Mouse (Mus musculus): ENCODE measurements at regions not wholly inside any gene's neighbourhood (a gene's known extent, or its start where the extent isn't known, plus 50 kb on each side); places are given as distances from the start of the nearest gene placed in this dataset.

DNA sequence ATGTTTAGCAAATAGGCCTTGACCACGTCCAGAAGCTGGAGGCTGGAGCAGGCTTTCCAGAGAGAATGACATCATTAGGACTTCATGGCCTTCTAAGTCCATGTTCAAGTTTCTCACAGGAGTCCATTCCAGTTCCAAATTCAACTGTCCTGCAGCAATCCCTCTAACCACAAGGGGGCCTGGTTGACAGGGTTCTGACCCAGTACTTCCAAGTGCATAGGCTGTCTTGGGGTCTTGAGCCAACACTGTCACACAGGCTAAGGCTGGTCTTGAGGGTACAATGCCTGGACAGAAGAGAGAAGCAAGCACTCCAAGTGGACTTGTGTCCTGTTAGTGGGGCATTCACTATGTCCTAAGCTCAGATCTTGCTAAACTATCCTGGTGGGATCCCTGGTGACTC lies 145.9 kb upstream of the Tmem45b start:
- no peak for ATAC-seq (ENCODE audit: low FRiP score)
- H3K9ac ChIP-seq (replicated peaks), result no peak overlapping the region
- 65% methylated on average over 1 of the region's 1 CpGs for WGBS

DNA sequence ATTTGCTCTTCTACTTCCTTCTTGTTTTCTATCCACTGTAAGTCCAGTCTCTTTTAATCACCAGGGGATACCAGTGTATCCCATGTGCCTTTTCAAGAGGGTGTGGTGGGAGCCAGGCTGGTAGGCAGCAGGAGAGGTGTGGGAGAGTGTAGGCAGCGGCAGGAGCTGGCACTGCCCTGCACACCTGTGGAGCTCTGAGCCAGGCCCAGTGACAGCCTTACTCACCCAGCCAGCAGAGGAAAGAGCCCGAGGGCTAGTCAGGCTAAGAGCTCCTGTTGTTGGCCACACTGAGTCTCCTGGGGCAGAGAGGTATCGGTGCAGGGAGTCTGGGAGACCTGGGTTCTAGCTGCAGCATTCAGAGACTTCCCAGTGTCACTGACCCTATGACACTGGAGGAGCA lies 145.5 kb upstream of the Tmem45b start:
- Histone ChIP-seq H3K36me3 (no peaks in the 10 kb centered on the region), H3K9me3 (replicated peaks) (no peaks in the 10 kb centered on the region), H3K27me3 (replicated peaks) (no peaks in the 10 kb centered on the region), H3K4me2 (no peak overlapping the region), H3K4me3 (replicated peaks) (no peak overlapping the region), H3K27ac (replicated peaks) (no peak overlapping the region), H3K9ac (replicated peaks) (no peak overlapping the region), H3K4me1 (no peaks in the 10 kb centered on the region)
- no peak for ATAC-seq (ENCODE audit: low FRiP score)
- WGBS, result 93% methylated on average over 3 of the region's 3 CpGs

More for the DNA sequence above, 145.9 kb upstream of the Tmem45b start:
- Histone ChIP-seq H3K36me3 (no peaks in the 10 kb centered on the region), H3K9me3 (replicated peaks) (no peaks in the 10 kb centered on the region), H3K4me3 (replicated peaks) (no peak overlapping the region), H3K4me2 (no peak overlapping the region), H3K27ac (replicated peaks) (no peak overlapping the region), H3K4me1 (no peaks in the 10 kb centered on the region), H3K27me3 (replicated peaks) (no peaks in the 10 kb centered on the region)

DNA sequence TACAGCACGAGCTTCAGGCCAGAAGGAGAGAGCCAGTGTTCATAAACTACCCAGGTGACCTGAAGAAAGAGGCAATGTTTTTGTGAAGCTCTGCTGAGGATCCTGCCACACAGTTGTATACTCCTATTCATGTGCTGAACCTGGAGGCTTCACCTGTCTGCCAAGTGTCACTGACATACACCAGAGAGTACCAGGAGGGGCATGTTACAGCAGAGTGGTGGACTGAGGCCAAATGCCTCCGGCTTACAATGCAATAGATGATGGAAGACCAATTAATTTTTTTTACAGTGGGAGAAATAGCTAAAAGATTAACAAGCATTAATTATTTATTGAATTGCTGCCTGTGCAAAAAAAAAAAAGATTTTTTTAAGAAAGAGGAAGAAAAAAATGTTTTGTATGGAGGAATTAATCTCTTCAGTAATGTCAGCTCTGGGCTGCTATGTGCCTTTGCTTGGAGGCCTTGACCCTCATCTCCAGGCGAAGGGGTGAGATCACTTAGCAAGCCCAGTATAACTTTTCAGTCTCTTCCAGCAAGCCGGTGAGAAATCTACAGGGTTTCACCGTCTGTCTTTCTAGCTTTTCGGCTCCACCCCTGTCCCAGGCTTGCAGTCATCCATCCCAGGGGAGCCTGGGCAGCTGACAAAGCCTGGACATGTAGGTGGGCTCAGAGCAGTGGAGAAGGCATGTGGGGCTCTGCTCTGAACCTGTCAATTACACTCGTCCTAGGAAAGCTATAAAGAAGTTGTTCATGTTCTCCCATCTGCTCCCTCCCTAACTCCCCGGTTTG lies 144.0 kb upstream of the Tmem45b start:
- no peak overlapping the region for H3K4me3 ChIP-seq (replicated peaks)
- no peak overlapping the region for H3K4me2 ChIP-seq
- no peaks in the 10 kb centered on the region for H3K36me3 ChIP-seq
- H3K9me3 ChIP-seq (replicated peaks), result no peaks in the 10 kb centered on the region
- H3K9ac ChIP-seq (replicated peaks), result no peak overlapping the region
- 75% methylated on average over 8 of the region's 8 CpGs for WGBS
- no peak for ATAC-seq (ENCODE audit: low FRiP score)
- H3K27ac ChIP-seq (replicated peaks), result no peak overlapping the region
- H3K4me1 ChIP-seq, result no peaks in the 10 kb centered on the region
- H3K27me3 ChIP-seq (replicated peaks), result no peaks in the 10 kb centered on the region

- H3K4me2 ChIP-seq, result no peak overlapping the region
- WGBS, result 92% methylated on average over 6 of the region's 6 CpGs
- no peak for ATAC-seq (ENCODE audit: low FRiP score)
- H3K4me1 ChIP-seq, result no peaks in the 10 kb centered on the region
- H3K9me3 ChIP-seq (replicated peaks), result no peaks in the 10 kb centered on the region
- no peaks in the 10 kb centered on the region for H3K36me3 ChIP-seq
- H3K27ac ChIP-seq (replicated peaks), result no peak overlapping the region
- no peak overlapping the region for H3K9ac ChIP-seq (replicated peaks)
- H3K27me3 ChIP-seq (replicated peaks), result no peaks in the 10 kb centered on the region
- no peak overlapping the region for H3K4me3 ChIP-seq (replicated peaks)
These were observed 142.7 kb upstream of the Tmem45b start for GRCm38 (mm10) chr9:31606936-31607335.

GRCm38 (mm10) chr9:31604497-31605090 lies 140.3 kb upstream of the Tmem45b start:
- Histone ChIP-seq H3K9ac (replicated peaks) (no peak overlapping the region), H3K9me3 (replicated peaks) (no peaks in the 10 kb centered on the region), H3K36me3 (no peaks in the 10 kb centered on the region), H3K4me1 (no peaks in the 10 kb centered on the region), H3K27ac (replicated peaks) (no peak overlapping the region), H3K27me3 (replicated peaks) (no peaks in the 10 kb centered on the region), H3K4me2 (no peak overlapping the region), H3K4me3 (replicated peaks) (no peak overlapping the region)
- WGBS, result 88% methylated on average over 6 of the region's 6 CpGs
- ATAC-seq (ENCODE audit: low FRiP score), result no peak

DNA sequence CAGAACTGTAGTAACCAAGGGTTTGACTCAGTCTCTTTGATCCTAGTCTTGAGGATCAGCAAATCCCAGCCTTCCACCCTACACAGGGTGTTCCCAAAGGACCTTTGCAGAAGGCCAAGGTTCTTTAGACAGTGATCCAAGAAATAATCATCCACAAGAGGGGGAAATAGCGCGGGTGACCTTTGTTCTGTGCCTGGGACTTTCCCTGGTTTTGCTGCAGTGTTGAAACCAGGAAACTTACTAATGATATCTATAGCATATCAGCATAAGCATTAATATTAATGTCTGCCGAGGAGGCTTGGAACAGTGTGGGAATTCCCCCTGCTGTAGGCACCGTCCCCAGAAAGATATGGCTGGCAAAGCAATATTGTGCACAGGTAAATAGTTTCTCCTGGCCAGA lies 138.4 kb upstream of the Tmem45b start:
- no peak overlapping the region for H3K4me2 ChIP-seq
- H3K27me3 ChIP-seq (replicated peaks), result no peaks in the 10 kb centered on the region
- ATAC-seq (ENCODE audit: low FRiP score), result no peak
- no peaks in the 10 kb centered on the region for H3K36me3 ChIP-seq
- H3K4me1 ChIP-seq, result no peaks in the 10 kb centered on the region
- 93% methylated on average over 4 of the region's 4 CpGs for WGBS
- H3K4me3 ChIP-seq (replicated peaks), result no peak overlapping the region
- no peak overlapping the region for H3K9ac ChIP-seq (replicated peaks)
- H3K9me3 ChIP-seq (replicated peaks), result no peaks in the 10 kb centered on the region
- no peak overlapping the region for H3K27ac ChIP-seq (replicated peaks)

- H3K4me1 ChIP-seq, result no peaks in the 10 kb centered on the region
- no peak for ATAC-seq (ENCODE audit: low FRiP score)
- no peak overlapping the region for H3K4me2 ChIP-seq
- no peaks in the 10 kb centered on the region for H3K9me3 ChIP-seq (replicated peaks)
- no peak overlapping the region for H3K9ac ChIP-seq (replicated peaks)
- no peaks in the 10 kb centered on the region for H3K27me3 ChIP-seq (replicated peaks)
- 89% methylated on average over 7 of the region's 7 CpGs for WGBS
- no peak overlapping the region for H3K27ac ChIP-seq (replicated peaks)
- no peaks in the 10 kb centered on the region for H3K36me3 ChIP-seq
- H3K4me3 ChIP-seq (replicated peaks), result no peak overlapping the region
These were observed 130.8 kb upstream of the Tmem45b start for GRCm38 (mm10) chr9:31595096-31595495.

DNA sequence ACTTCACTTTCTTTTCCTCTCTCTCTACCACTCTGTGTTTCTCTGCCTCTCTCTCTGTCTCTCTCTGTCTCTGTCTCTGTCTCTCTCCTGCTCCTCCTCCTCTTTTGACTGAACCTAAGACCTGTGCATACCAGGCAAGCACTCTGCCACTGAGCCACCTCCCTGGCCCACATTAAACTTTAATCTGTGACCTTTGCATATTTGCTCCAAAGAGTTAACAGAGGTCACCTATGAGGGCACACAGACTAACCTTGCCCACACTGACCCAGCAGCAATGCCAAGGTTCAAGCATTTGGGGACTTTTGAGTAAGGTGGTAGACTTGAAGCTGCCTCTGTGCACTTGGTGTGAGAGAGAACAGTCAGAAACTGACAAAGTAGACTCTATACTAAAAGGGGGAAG lies 123.4 kb upstream of the Tmem45b start:
- Histone ChIP-seq H3K4me2 (no peak overlapping the region), H3K9me3 (replicated peaks) (no peaks in the 10 kb centered on the region), H3K4me3 (replicated peaks) (no peak overlapping the region), H3K27ac (replicated peaks) (no peak overlapping the region), H3K36me3 (no peaks in the 10 kb centered on the region), H3K4me1 (no peaks in the 10 kb centered on the region), H3K27me3 (replicated peaks) (no peaks in the 10 kb centered on the region), H3K9ac (replicated peaks) (no peak overlapping the region)
- ATAC-seq (ENCODE audit: low FRiP score), result no peak

- 71% methylated on average over 10 of the region's 10 CpGs for WGBS
- no peak overlapping the region for H3K4me3 ChIP-seq (replicated peaks)
- H3K27me3 ChIP-seq (replicated peaks), result no peaks in the 10 kb centered on the region
- H3K27ac ChIP-seq (replicated peaks), result no peak overlapping the region
- no peak overlapping the region for H3K9ac ChIP-seq (replicated peaks)
- no peaks in the 10 kb centered on the region for H3K36me3 ChIP-seq
- H3K4me2 ChIP-seq, result no peak overlapping the region
- no peaks in the 10 kb centered on the region for H3K9me3 ChIP-seq (replicated peaks)
- no peak for ATAC-seq (ENCODE audit: low FRiP score)
- H3K4me1 ChIP-seq, result no peaks in the 10 kb centered on the region
These were observed 119.7 kb upstream of the Tmem45b start for GRCm38 (mm10) chr9:31583983-31584382.

DNA sequence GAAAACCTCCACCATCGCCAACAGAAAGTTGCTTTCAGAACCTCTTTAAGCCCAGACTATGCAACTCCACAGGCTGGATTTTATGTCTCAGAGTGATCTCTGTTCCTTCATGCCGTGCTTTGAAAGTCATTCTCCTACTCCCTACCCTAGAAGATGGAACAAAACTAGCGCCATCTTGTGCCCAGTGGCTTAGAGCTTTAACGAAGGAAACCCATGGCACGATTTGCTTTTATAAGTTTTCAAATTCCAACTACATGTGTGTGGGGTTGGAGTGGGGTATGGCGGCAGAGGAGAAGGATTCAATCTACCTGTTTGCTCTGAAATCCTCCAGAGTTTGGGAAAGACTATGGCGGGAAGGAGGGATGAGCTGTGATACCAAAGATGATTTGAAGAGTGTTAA lies 118.7 kb upstream of the Tmem45b start:
- no peak overlapping the region for H3K4me2 ChIP-seq
- H3K4me1 ChIP-seq, result no peaks in the 10 kb centered on the region
- 84% methylated on average over 7 of the region's 7 CpGs for WGBS

GRCm38 (mm10) chr9:31578506-31579173 lies 114.4 kb upstream of the Tmem45b start:
- H3K4me1 ChIP-seq, result no peaks in the 10 kb centered on the region
- WGBS, result 95% methylated on average over 8 of the region's 8 CpGs
- H3K27me3 ChIP-seq (replicated peaks), result no peaks in the 10 kb centered on the region
- no peak overlapping the region for H3K4me3 ChIP-seq (replicated peaks)
- no peak overlapping the region for H3K9ac ChIP-seq (replicated peaks)
- ATAC-seq (ENCODE audit: low FRiP score), result no peak
- H3K27ac ChIP-seq (replicated peaks), result no peak overlapping the region
- no peaks in the 10 kb centered on the region; the same call in 1 of the 2 replicates for H3K9me3 ChIP-seq (replicated peaks)
- no peaks in the 10 kb centered on the region for H3K36me3 ChIP-seq
- no peak overlapping the region for H3K4me2 ChIP-seq

More for the DNA sequence above, 118.7 kb upstream of the Tmem45b start:
- no peaks in the 10 kb centered on the region for H3K27me3 ChIP-seq (replicated peaks)
- H3K9me3 ChIP-seq (replicated peaks), result no peaks in the 10 kb centered on the region
- H3K36me3 ChIP-seq, result no peaks in the 10 kb centered on the region
- ATAC-seq (ENCODE audit: low FRiP score), result no peak
- no peak overlapping the region for H3K4me3 ChIP-seq (replicated peaks)
- H3K27ac ChIP-seq (replicated peaks), result no peak overlapping the region
- no peak overlapping the region for H3K9ac ChIP-seq (replicated peaks)

- H3K4me3 ChIP-seq (replicated peaks), result no peak overlapping the region
- no peaks in the 10 kb centered on the region for H3K4me1 ChIP-seq
- no peaks in the 10 kb centered on the region for H3K27me3 ChIP-seq (replicated peaks)
- WGBS, result 76% methylated on average over 7 of the region's 7 CpGs
- H3K9me3 ChIP-seq (replicated peaks), result no peaks in the 10 kb centered on the region; the same call in 1 of the 2 replicates
- no peak overlapping the region for H3K27ac ChIP-seq (replicated peaks)
- H3K9ac ChIP-seq (replicated peaks), result no peak overlapping the region
- no peak for ATAC-seq (ENCODE audit: low FRiP score)
- H3K36me3 ChIP-seq, result no peaks in the 10 kb centered on the region
- no peak overlapping the region for H3K4me2 ChIP-seq
These were observed 112.8 kb upstream of the Tmem45b start for GRCm38 (mm10) chr9:31577066-31577465.
